Mouse (Mus musculus) retina, postnatal 1 day (tissue): ENCODE measurements around the gene Prss40.
A peak's percentile ranks its signal among the peaks of the same experiment; 100 is the strongest.
"Not testable (repeated sequence)": the region's sequence is repeated elsewhere in the genome, so short reads cannot be mapped to it uniquely, and the experiment has no call there.

Experiments used
- DNase-seq: peaks from one replicate; pipeline ENCODE4 v3.0.0-alpha.2; 2012

The Prss40 gene

GRCm38 (mm10) chr1:34560843-34561242 is at the start of gene Prss40:
Gene Prss40, minus strand, starts transcription at chr1:34560943.
- DNase-seq: no peak

- peak; percentile 85 for DNase-seq
These were observed 41.6 kb upstream of the Prss40 start for GRCm38 (mm10) chr1:34602363-34602762.

GRCm38 (mm10) chr1:34601323-34602047 is 40.7 kb upstream of the Prss40 start:
- no peak for DNase-seq

- no peak for DNase-seq
These were observed 39.3 kb upstream of the Prss40 start for GRCm38 (mm10) chr1:34600000-34600399.

- DNase-seq: no peak
These were observed 26.8 kb upstream of the Prss40 start for GRCm38 (mm10) chr1:34587298-34588096.

- no peak for DNase-seq
These were observed 24.0 kb upstream of the Prss40 start for GRCm38 (mm10) chr1:34584736-34585135.

GRCm38 (mm10) chr1:34583821-34584263 is 23.1 kb upstream of the Prss40 start:
- peak; percentile 63 for DNase-seq

DNA sequence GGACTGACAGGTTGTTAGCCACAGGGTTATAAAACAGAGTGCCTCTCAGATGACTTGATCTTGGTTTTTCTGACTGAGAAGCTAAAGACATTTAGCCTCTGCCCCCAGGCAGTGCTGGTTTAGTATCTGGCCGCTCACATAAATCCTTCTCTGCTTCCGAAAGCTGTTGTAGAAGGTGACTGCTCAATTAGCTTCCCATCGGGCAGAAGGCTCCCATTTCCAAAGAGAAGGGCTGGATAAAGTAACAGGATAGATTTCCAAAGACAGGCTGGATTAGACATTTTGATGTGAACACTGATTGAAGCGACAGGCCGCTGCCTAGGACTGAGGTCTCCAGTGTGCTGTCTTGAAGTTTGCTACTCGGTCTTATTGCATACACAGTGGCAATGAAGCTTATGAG is 21.5 kb upstream of the Prss40 start:
- DNase-seq: peak; percentile 66

- no peak for DNase-seq
These were observed 19.1 kb upstream of the Prss40 start for GRCm38 (mm10) chr1:34579782-34580356.

GRCm38 (mm10) chr1:34578851-34579781 is 18.4 kb upstream of the Prss40 start, which contains the start of gene Amer3:
Gene Amer3, plus strand, starts transcription at chr1:34579657.
- DNase-seq: peak; percentile 88

DNA sequence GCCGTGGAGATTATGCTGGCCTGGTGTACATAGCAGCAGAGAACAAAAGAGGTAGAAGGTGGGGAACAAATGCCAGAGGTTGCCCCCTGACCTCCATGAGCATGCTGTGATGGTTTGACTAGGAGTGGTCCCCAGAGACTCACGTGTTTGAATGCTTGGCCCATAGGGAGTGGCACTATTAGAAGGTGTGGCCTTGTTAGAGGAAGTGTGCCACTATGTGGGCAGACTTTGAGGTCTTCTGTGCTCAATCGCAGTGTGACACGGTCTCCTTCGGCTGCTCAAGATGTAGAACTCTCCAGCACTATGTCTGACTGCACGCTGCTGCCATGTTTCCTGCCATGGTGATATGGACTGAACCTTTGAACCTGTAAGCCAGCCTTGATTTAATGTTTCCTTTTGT is 12.5 kb upstream of the Prss40 start:
- DNase-seq: no peak

DNA sequence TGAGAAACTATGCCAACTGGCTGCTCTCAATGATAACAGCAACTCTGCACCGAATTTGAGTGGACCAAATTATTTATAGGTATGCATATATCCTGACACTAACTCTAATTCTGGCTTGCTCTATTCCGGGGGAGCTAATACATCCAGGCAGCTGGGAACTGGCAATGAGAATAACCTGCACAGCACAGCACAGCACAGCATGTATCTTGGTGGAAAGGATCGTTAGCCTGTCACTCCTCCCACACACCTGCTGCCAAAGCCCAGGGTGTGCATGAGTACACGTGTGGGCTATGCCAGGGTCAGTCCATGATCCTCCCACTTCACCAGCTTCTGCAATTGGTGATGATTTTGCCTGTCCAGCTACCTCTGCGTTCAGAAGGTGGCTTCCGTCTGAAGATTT is 10.7 kb upstream of the Prss40 start:
- DNase-seq: no peak

- DNase-seq: no peak
These were observed 9.1 kb upstream of the Prss40 start for GRCm38 (mm10) chr1:34569876-34570275.

GRCm38 (mm10) chr1:34568120-34568519 is 7.4 kb upstream of the Prss40 start:
- DNase-seq: no peak

GRCm38 (mm10) chr1:34564383-34565045 is 3.8 kb upstream of the Prss40 start:
- DNase-seq: no peak

DNA sequence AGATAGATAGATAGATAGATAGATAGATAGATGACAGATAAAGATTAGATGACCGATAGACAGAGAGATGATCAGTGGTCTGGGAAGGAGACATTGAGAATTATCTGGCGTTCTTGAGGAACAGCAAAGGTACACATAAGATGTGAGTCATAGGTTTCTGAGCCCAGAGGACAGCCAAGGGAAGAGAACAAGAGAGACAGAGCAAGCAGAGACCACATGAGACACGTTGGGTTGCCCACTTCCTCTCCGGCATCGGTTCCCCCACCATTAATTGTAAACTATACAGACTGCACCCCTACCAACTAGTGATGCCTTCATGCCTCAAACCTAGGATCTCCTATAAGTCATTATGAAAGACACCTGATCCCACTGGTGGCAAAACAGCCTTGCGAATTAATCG is 6.5 kb downstream of the Prss40 start:
- no peak for DNase-seq

- no peak for DNase-seq
These were observed 7.1 kb downstream of the Prss40 start for GRCm38 (mm10) chr1:34553690-34554089.

- DNase-seq: no peak
These were observed 13.7 kb downstream of the Prss40 start for GRCm38 (mm10) chr1:34547074-34547473.

DNA sequence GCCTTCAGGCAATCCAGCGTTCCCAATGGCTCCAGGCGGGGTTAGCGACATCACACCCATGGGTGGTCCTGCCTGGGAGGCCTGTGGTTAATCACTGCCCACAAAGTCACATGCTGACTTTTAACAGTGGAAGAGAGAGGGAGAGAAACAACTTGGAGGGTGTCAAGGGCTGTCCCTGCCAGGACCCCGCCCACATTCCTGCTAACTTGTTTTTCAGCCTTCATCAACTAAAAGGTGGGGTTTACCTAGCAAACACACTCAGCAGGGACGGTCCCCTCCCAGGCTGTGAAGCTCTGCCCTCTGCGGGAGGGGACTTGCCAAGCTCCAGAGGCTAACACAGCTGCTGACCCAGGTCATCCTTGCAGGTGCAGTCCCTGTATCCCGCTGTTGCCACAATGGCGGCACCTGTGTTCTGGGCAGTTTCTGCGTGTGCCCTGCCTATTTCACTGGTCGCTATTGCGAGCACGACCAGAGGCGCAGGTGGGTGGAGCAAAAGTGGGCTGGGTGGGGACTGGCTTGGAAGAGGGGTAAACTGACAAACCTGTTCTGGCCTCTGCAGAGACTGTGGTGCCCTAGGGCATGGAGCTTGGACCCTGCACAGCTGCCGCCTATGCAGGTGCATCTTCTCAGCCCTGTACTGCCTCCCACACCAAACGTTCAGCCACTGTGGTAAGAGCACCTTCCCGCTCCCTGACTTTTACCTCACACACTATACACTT is 23.8 kb downstream of the Prss40 start:
- DNase-seq: peak; percentile 36

- peak; percentile 5 for DNase-seq
These were observed 24.4 kb downstream of the Prss40 start for GRCm38 (mm10) chr1:34536291-34536766.

DNA sequence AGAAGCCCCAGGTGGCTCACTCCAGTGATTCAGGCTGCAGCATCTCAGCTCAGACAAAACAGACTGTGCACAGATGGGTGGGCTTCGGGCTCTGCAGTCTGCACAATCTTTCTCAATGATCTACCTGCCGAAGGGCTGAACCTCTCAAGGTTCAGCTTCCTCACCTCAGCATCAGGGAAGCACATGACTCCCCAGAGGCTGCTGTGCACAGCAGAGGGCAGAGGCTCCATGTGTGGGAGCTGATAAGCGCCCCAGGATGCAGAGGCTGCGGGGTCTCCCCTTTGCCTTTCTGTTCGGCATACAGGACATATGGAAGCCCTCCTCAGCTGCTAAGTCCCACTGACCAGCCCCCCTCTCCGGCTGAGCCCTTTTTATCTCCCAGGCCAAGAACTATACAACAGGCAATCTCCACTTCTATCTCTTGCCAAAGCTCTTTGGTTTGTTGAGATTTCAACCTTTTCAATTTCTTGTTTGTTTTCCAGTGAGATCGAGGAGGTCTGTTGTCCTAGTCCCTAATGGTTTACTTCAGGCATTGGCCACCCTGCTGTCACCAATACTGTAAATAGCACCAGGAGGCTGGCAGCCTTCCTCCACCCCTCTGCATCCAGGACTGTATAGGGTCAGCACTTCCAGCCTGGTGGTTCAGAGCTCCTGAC is 25.6 kb downstream of the Prss40 start, which contains the start of gene Cfc1:
TSS of gene Cfc1 (plus strand) at position 606 of the 656 bp plus-strand sequence.
- not testable (repeated sequence) for DNase-seq
